Mouse (Mus musculus): ENCODE measurements around the gene Babam2. TPM values are rescaled to one million over a fixed set of nuclear protein-coding genes. Genes with fewer than 3 reads are reported as not detected.

Gene Babam2
- polyA plus RNA-seq, 1 experiment: 7.0 TPM

GRCm38 (mm10) chr5:31920129-31920528 is 222.6 kb downstream of the Babam2 start:
- H3K27me3 ChIP-seq (ENCODE audit: control insufficient read depth): no peaks in the 10 kb centered on the region
- H3K9me3 ChIP-seq (ENCODE audit: control insufficient read depth, low read length): no peaks in the 10 kb centered on the region
- H3K4me3 ChIP-seq (replicated peaks): no peak overlapping the region
- no peaks in the 10 kb centered on the region for H3K36me3 ChIP-seq (ENCODE audit: control insufficient read depth)
- H3K4me1 ChIP-seq (ENCODE audit: control insufficient read depth): no peaks in the 10 kb centered on the region
- TF ChIP-seq GATA1 (IDR thresholded peaks at IDR 0.05; ENCODE audit: low read length) (no peak), TAL1 (IDR thresholded peaks at IDR 0.05; ENCODE audit: low read length) (no peak)

- H3K4me1 ChIP-seq (ENCODE audit: control insufficient read depth): no peaks in the 10 kb centered on the region
- no peak overlapping the region for H3K4me3 ChIP-seq (replicated peaks)
- no peaks in the 10 kb centered on the region for H3K36me3 ChIP-seq (ENCODE audit: control insufficient read depth)
- no peaks in the 10 kb centered on the region for H3K27me3 ChIP-seq (ENCODE audit: control insufficient read depth)
- no peaks in the 10 kb centered on the region for H3K9me3 ChIP-seq (ENCODE audit: control insufficient read depth, low read length)
- TF ChIP-seq GATA1 (IDR thresholded peaks at IDR 0.05; ENCODE audit: low read length) (no peak), TAL1 (IDR thresholded peaks at IDR 0.05; ENCODE audit: low read length) (no peak)
These were observed 223.4 kb downstream of the Babam2 start for GRCm38 (mm10) chr5:31920890-31921289.

- peaks cover 3% of the 10 kb centered on the region; the same call in 1 of the 2 replicates for H3K9me3 ChIP-seq (ENCODE audit: control insufficient read depth, low read length)
- no peak overlapping the region for H3K4me3 ChIP-seq (replicated peaks)
- no peaks in the 10 kb centered on the region for H3K4me1 ChIP-seq (ENCODE audit: control insufficient read depth)
- H3K36me3 ChIP-seq (ENCODE audit: control insufficient read depth): no peaks in the 10 kb centered on the region
- H3K27me3 ChIP-seq (ENCODE audit: control insufficient read depth): no peaks in the 10 kb centered on the region
- TF ChIP-seq GATA1 (IDR thresholded peaks at IDR 0.05; ENCODE audit: low read length) (no peak), TAL1 (IDR thresholded peaks at IDR 0.05; ENCODE audit: low read length) (no peak)
These were observed 226.6 kb downstream of the Babam2 start for GRCm38 (mm10) chr5:31924075-31924474.

- no peak for TF ChIP-seq TAL1 (IDR thresholded peaks at IDR 0.05; ENCODE audit: low read length)
- no peak for TF ChIP-seq GATA1 (IDR thresholded peaks at IDR 0.05; ENCODE audit: low read length)
- H3K27me3 ChIP-seq (ENCODE audit: control insufficient read depth): no peaks in the 10 kb centered on the region
- no peaks in the 10 kb centered on the region for H3K36me3 ChIP-seq (ENCODE audit: control insufficient read depth)
These were observed 229.1 kb downstream of the Babam2 start for GRCm38 (mm10) chr5:31926551-31926950.

GRCm38 (mm10) chr5:31929007-31929406 is 231.5 kb downstream of the Babam2 start:
- H3K4me3 ChIP-seq (replicated peaks): no peak overlapping the region
- H3K27me3 ChIP-seq (ENCODE audit: control insufficient read depth): no peaks in the 10 kb centered on the region
- H3K4me1 ChIP-seq (ENCODE audit: control insufficient read depth): no peaks in the 10 kb centered on the region
- no peaks in the 10 kb centered on the region for H3K36me3 ChIP-seq (ENCODE audit: control insufficient read depth)
- peaks cover 3% of the 10 kb centered on the region; the same call in 1 of the 2 replicates for H3K9me3 ChIP-seq (ENCODE audit: control insufficient read depth, low read length)
- TF ChIP-seq GATA1 (IDR thresholded peaks at IDR 0.05; ENCODE audit: low read length) (no peak), TAL1 (IDR thresholded peaks at IDR 0.05; ENCODE audit: low read length) (no peak)

More at GRCm38 (mm10) chr5:31926551-31926950, 229.1 kb downstream of the Babam2 start:
- Histone ChIP-seq H3K9me3 (ENCODE audit: control insufficient read depth, low read length) (peaks cover 3% of the 10 kb centered on the region; the same call in 1 of the 2 replicates), H3K4me1 (ENCODE audit: control insufficient read depth) (no peaks in the 10 kb centered on the region), H3K4me3 (replicated peaks) (no peak overlapping the region)

GRCm38 (mm10) chr5:31931127-31931625 is 233.7 kb downstream of the Babam2 start:
- Histone ChIP-seq H3K9me3 (ENCODE audit: control insufficient read depth, low read length) (peaks cover 3% of the 10 kb centered on the region; the same call in 1 of the 2 replicates), H3K4me1 (ENCODE audit: control insufficient read depth) (no peaks in the 10 kb centered on the region), H3K27me3 (ENCODE audit: control insufficient read depth) (no peaks in the 10 kb centered on the region), H3K36me3 (ENCODE audit: control insufficient read depth) (no peaks in the 10 kb centered on the region), H3K4me3 (replicated peaks) (no peak overlapping the region)
- no peak for TF ChIP-seq TAL1 (IDR thresholded peaks at IDR 0.05; ENCODE audit: low read length)
- no peak for TF ChIP-seq GATA1 (IDR thresholded peaks at IDR 0.05; ENCODE audit: low read length)

GRCm38 (mm10) chr5:31931637-31932036 is 234.2 kb downstream of the Babam2 start:
- no peak for TF ChIP-seq TAL1 (IDR thresholded peaks at IDR 0.05; ENCODE audit: low read length)
- no peak for TF ChIP-seq GATA1 (IDR thresholded peaks at IDR 0.05; ENCODE audit: low read length)
- no peak overlapping the region for H3K4me3 ChIP-seq (replicated peaks)
- H3K27me3 ChIP-seq (ENCODE audit: control insufficient read depth): no peaks in the 10 kb centered on the region
- no peaks in the 10 kb centered on the region for H3K36me3 ChIP-seq (ENCODE audit: control insufficient read depth)
- H3K4me1 ChIP-seq (ENCODE audit: control insufficient read depth): no peaks in the 10 kb centered on the region
- no peaks in the 10 kb centered on the region for H3K9me3 ChIP-seq (ENCODE audit: control insufficient read depth, low read length)

- Histone ChIP-seq H3K36me3 (ENCODE audit: control insufficient read depth) (no peaks in the 10 kb centered on the region), H3K27me3 (ENCODE audit: control insufficient read depth) (no peaks in the 10 kb centered on the region), H3K4me3 (replicated peaks) (no peak overlapping the region), H3K4me1 (ENCODE audit: control insufficient read depth) (no peaks in the 10 kb centered on the region), H3K9me3 (ENCODE audit: control insufficient read depth, low read length) (no peaks in the 10 kb centered on the region)
- TF ChIP-seq TAL1 (IDR thresholded peaks at IDR 0.05; ENCODE audit: low read length): no peak
- TF ChIP-seq GATA1 (IDR thresholded peaks at IDR 0.05; ENCODE audit: low read length): no peak
These were observed 235.8 kb downstream of the Babam2 start for GRCm38 (mm10) chr5:31933296-31933695.

- no peak overlapping the region for H3K4me3 ChIP-seq (replicated peaks)
- H3K27me3 ChIP-seq (ENCODE audit: control insufficient read depth): no peaks in the 10 kb centered on the region
- no peaks in the 10 kb centered on the region for H3K9me3 ChIP-seq (ENCODE audit: control insufficient read depth, low read length)
- no peaks in the 10 kb centered on the region for H3K4me1 ChIP-seq (ENCODE audit: control insufficient read depth)
- no peaks in the 10 kb centered on the region for H3K36me3 ChIP-seq (ENCODE audit: control insufficient read depth)
- TF ChIP-seq TAL1 (IDR thresholded peaks at IDR 0.05; ENCODE audit: low read length) (no peak), GATA1 (IDR thresholded peaks at IDR 0.05; ENCODE audit: low read length) (no peak)
These were observed 236.9 kb downstream of the Babam2 start for GRCm38 (mm10) chr5:31934397-31934796.

GRCm38 (mm10) chr5:31935936-31936335 is 238.5 kb downstream of the Babam2 start:
- H3K9me3 ChIP-seq (ENCODE audit: control insufficient read depth, low read length): no peaks in the 10 kb centered on the region
- TF ChIP-seq GATA1 (IDR thresholded peaks at IDR 0.05; ENCODE audit: low read length): no peak
- no peak for TF ChIP-seq TAL1 (IDR thresholded peaks at IDR 0.05; ENCODE audit: low read length)
- no peaks in the 10 kb centered on the region for H3K36me3 ChIP-seq (ENCODE audit: control insufficient read depth)
- no peaks in the 10 kb centered on the region for H3K4me1 ChIP-seq (ENCODE audit: control insufficient read depth)
- no peaks in the 10 kb centered on the region for H3K27me3 ChIP-seq (ENCODE audit: control insufficient read depth)
- no peak overlapping the region for H3K4me3 ChIP-seq (replicated peaks)

Measured in erythroblast, embryonic 14.5 days (primary cell).